Mouse (Mus musculus) embryonic facial prominence, embryonic 15.5 days (tissue): ENCODE results near the gene Gpr15. TPM values are rescaled to one million over a fixed set of nuclear protein-coding genes. Genes with fewer than 3 reads are reported as not detected.
A peak's percentile ranks its signal among the peaks of the same experiment; 100 is the strongest.

Experiments
- ATAC-seq: fragments of 200-750 bp; cut with Nextera tagmentation; 2 replicates; pipeline ENCODE4 v1.8.0; 2017; ENCODE audit warnings: low read depth, moderate TSS enrichment; ENCODE audit not compliant: insufficient number of reproducible peaks, low FRiP score, low TSS enrichment
- H3K27ac ChIP-seq: fragments of 300-500 bp; sonication (generic); replicated peaks from 2 replicates; pipeline ENCODE4 v1.5.1; 2015; ENCODE audit warnings: mild to moderate bottlenecking, inconsistent platforms
- H3K27me3 ChIP-seq: fragments of 300-500 bp; sonication (generic); 2 replicates; pipeline ENCODE4 v1.6.1; 2015; ENCODE audit warnings: inconsistent platforms
- H3K36me3 ChIP-seq: fragments of 300-500 bp; sonication (generic); 2 replicates; pipeline ENCODE4 v1.6.1; 2015; ENCODE audit warnings: mild to moderate bottlenecking, inconsistent platforms
- H3K4me1 ChIP-seq: fragments of 300-500 bp; sonication (generic); 2 replicates; pipeline ENCODE4 v1.6.1; 2015; ENCODE audit warnings: inconsistent platforms
- H3K4me2 ChIP-seq: fragments of 300-500 bp; sonication (generic); replicated peaks from 2 replicates; pipeline ENCODE4 v1.6.1; 2015; ENCODE audit warnings: mild to moderate bottlenecking, inconsistent platforms
- H3K4me3 ChIP-seq: fragments of 300-500 bp; sonication (generic); replicated peaks from 2 replicates; pipeline ENCODE4 v1.5.1; 2015; ENCODE audit warnings: mild to moderate bottlenecking, inconsistent platforms
- H3K9ac ChIP-seq: fragments of 300-500 bp; sonication (generic); 2 replicates; pipeline ENCODE4 v1.6.1; 2015; ENCODE audit warnings: inconsistent platforms
- H3K9me3 ChIP-seq: fragments of 300-500 bp; sonication (generic); replicated peaks from 2 replicates; pipeline ENCODE4 v1.6.1; 2016; ENCODE audit warnings: inconsistent platforms
- WGBS: fragments of 180-500 bp; shearing (Covaris S2); methylation state at CpG from one replicate; pipeline ENCODE4 v1.1.7; 2015; 5-methylcytosine and 5-hydroxymethylcytosine counted together
- polyA plus RNA-seq: library from polyadenylated mRNA; unstranded; fragments of >200 nt; fragmentation: Nextera tagmentation; extraction: Ambion mirVana; gene quantifications from 2 replicates; pipeline ENCODE4 v1.2.1, GENCODE M21; 2015

Gpr15 gene
- polyA plus RNA-seq, 1 experiment from 2014 or later: 0.19 TPM

DNA sequence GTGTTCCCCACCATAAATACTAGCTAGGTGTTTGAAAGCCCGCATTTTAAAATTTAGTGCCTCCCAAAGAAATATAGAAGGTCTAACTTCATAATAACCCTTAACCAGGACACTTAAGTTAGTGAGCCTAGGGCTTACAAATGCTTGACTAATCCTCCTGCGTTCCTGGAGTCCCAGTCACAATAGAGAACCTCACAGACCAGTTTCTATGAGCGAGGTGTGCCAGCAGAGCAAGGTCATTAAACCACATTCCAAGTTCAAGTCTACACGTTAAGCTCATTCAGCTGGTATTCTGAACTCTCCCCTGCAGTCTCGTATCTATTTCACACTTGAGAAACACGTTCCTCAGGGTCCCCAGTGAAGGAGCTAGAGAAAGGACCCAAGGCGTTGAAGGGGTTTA lies 36.0 kb downstream of the Gpr15 start:
- no peaks in the 10 kb centered on the region for H3K27me3 ChIP-seq
- no peak overlapping the region for H3K4me3 ChIP-seq
- peaks cover 15% of the 10 kb centered on the region; the same call in 1 of the 2 replicates for H3K36me3 ChIP-seq
- no peaks in the 10 kb centered on the region for H3K4me1 ChIP-seq
- no peak for ATAC-seq
- no peak overlapping the region for H3K4me2 ChIP-seq
- no peak overlapping the region for H3K9ac ChIP-seq
- no peak overlapping the region for H3K27ac ChIP-seq
- WGBS: 72% methylated on average over 7 of the region's 7 CpGs
- H3K9me3 ChIP-seq: no peaks in the 10 kb centered on the region

GRCm38 (mm10) chr16:58682046-58682445 lies 36.8 kb downstream of the Gpr15 start:
- ATAC-seq: no peak
- Histone ChIP-seq H3K4me1 (no peaks in the 10 kb centered on the region), H3K4me2 (no peak overlapping the region), H3K27me3 (no peaks in the 10 kb centered on the region), H3K9ac (no peak overlapping the region), H3K9me3 (no peaks in the 10 kb centered on the region), H3K36me3 (peaks cover 23% of the 10 kb centered on the region), H3K4me3 (no peak overlapping the region), H3K27ac (no peak overlapping the region)
- 90% methylated on average over 6 of the region's 6 CpGs for WGBS

DNA sequence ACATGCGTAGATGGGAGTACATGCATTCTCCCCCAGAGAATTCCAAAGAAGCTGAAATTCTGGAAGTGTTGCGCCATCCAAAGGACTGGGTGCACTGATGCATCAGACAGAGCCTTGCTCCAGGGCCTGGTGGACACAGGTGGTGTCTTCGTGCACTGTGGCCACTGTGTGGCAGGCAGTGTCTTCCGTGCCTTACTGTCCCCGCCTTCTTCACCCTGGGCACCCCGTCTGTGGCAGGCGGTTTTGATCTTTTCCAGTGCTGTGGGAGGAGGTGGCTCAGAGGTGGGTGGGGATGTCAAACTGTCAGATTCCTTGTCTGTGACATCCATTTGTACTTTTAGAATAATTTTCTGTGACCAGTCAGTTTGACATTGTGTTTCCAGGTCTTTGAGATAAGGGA lies 40.2 kb downstream of the Gpr15 start:
- H3K4me3 ChIP-seq: no peak overlapping the region
- ATAC-seq: no peak
- H3K27me3 ChIP-seq: no peaks in the 10 kb centered on the region
- H3K9ac ChIP-seq: no peak overlapping the region
- H3K4me2 ChIP-seq: no peak overlapping the region
- H3K9me3 ChIP-seq: no peaks in the 10 kb centered on the region
- no peak overlapping the region for H3K27ac ChIP-seq
- 77% methylated on average over 7 of the region's 7 CpGs for WGBS
- no peaks in the 10 kb centered on the region for H3K4me1 ChIP-seq
- H3K36me3 ChIP-seq: peaks cover 50% of the 10 kb centered on the region

- WGBS: 54% methylated on average over 5 of the region's 5 CpGs
- no peaks in the 10 kb centered on the region for H3K27me3 ChIP-seq
- H3K4me3 ChIP-seq: no peak overlapping the region
- ATAC-seq: no peak
- H3K4me1 ChIP-seq: no peaks in the 10 kb centered on the region
- no peak overlapping the region for H3K9ac ChIP-seq
- peaks cover 58% of the 10 kb centered on the region for H3K36me3 ChIP-seq
- H3K9me3 ChIP-seq: no peaks in the 10 kb centered on the region
- no peak overlapping the region for H3K4me2 ChIP-seq
- no peak overlapping the region for H3K27ac ChIP-seq
Measured at GRCm38 (mm10) chr16:58677491-58677890, 41.4 kb downstream of the Gpr15 start.

- H3K27me3 ChIP-seq: no peaks in the 10 kb centered on the region
Measured at GRCm38 (mm10) chr16:58676633-58677032, 42.2 kb downstream of the Gpr15 start.

DNA sequence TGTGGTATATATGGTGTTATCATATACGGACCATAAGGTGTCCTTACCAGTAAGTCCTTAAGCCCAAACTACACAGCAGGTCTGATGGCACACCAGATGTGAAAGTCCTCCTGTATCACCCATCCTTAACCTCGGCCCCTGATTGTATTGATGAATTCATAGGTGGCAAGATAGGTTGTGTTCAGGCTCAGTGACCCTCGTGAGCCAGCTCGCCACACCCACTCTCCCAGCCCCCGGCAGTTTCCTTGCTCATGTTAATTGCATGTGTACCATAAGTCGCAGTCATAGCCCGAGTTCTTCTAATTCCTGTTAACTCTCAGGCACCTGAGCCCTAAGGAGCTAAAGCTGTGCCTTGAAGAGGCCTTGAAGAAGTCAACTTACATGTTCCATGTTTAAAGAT lies 42.7 kb downstream of the Gpr15 start:
- H3K36me3 ChIP-seq: peaks cover 52% of the 10 kb centered on the region
- H3K27me3 ChIP-seq: no peaks in the 10 kb centered on the region
- H3K4me2 ChIP-seq: no peak overlapping the region
- no peak overlapping the region for H3K27ac ChIP-seq
- no peak overlapping the region for H3K4me3 ChIP-seq
- H3K9ac ChIP-seq: no peak overlapping the region
- WGBS: 87% methylated on average over 7 of the region's 7 CpGs
- no peak for ATAC-seq
- peaks cover 5% of the 10 kb centered on the region; the same call in 1 of the 2 replicates for H3K4me1 ChIP-seq
- H3K9me3 ChIP-seq: no peaks in the 10 kb centered on the region

More at GRCm38 (mm10) chr16:58676633-58677032, 42.2 kb downstream of the Gpr15 start:
- H3K4me2 ChIP-seq: no peak overlapping the region
- WGBS: 79% methylated on average over 3 of the region's 3 CpGs
- no peak for ATAC-seq
- H3K27ac ChIP-seq: no peak overlapping the region
- peaks cover under 1% of the 10 kb centered on the region; the same call in 1 of the 2 replicates for H3K4me1 ChIP-seq
- H3K36me3 ChIP-seq: peaks cover 57% of the 10 kb centered on the region
- H3K9ac ChIP-seq: no peak overlapping the region
- no peak overlapping the region for H3K4me3 ChIP-seq
- H3K9me3 ChIP-seq: no peaks in the 10 kb centered on the region

- no peak for ATAC-seq
- Histone ChIP-seq H3K4me2 (no peak overlapping the region), H3K27me3 (no peaks in the 10 kb centered on the region), H3K4me3 (no peak overlapping the region), H3K27ac (no peak overlapping the region), H3K9me3 (no peaks in the 10 kb centered on the region), H3K36me3 (peaks cover 46% of the 10 kb centered on the region), H3K4me1 (peaks cover 6% of the 10 kb centered on the region; the same call in 1 of the 2 replicates), H3K9ac (no peak overlapping the region)
- WGBS: 95% methylated on average over 13 of the region's 13 CpGs
Measured at GRCm38 (mm10) chr16:58675256-58675655, 43.6 kb downstream of the Gpr15 start.

- Histone ChIP-seq H3K4me2 (no peak overlapping the region), H3K27ac (no peak overlapping the region), H3K4me3 (no peak overlapping the region), H3K4me1 (peaks cover 8% of the 10 kb centered on the region; the same call in 1 of the 2 replicates), H3K9me3 (no peaks in the 10 kb centered on the region), H3K9ac (no peak overlapping the region), H3K36me3 (peaks cover 46% of the 10 kb centered on the region), H3K27me3 (no peaks in the 10 kb centered on the region)
- ATAC-seq: no peak
- WGBS: 95% methylated on average over 15 of the region's 15 CpGs
Measured at GRCm38 (mm10) chr16:58673811-58674410, 45.0 kb downstream of the Gpr15 start.

GRCm38 (mm10) chr16:58672396-58672795 lies 46.5 kb downstream of the Gpr15 start:
- Histone ChIP-seq H3K4me2 (no peak overlapping the region), H3K9ac (no peak overlapping the region), H3K9me3 (no peaks in the 10 kb centered on the region), H3K27ac (no peak overlapping the region), H3K27me3 (no peaks in the 10 kb centered on the region), H3K36me3 (peaks cover 38% of the 10 kb centered on the region), H3K4me3 (no peak overlapping the region), H3K4me1 (peaks cover 8% of the 10 kb centered on the region; the same call in 1 of the 2 replicates)
- ATAC-seq: no peak
- 90% methylated on average over 13 of the region's 13 CpGs for WGBS

- Histone ChIP-seq H3K4me3 (peak overlapping the region; percentile 92), H3K36me3 (peaks cover 31% of the 10 kb centered on the region), H3K9ac (no peak overlapping the region), H3K27ac (no peak overlapping the region), H3K4me2 (peak overlapping the region; percentile 80), H3K9me3 (no peaks in the 10 kb centered on the region), H3K4me1 (peaks cover 8% of the 10 kb centered on the region; the same call in 1 of the 2 replicates), H3K27me3 (no peaks in the 10 kb centered on the region)
- ATAC-seq: no peak
- WGBS: 70% methylated on average over 8 of the region's 8 CpGs
Measured at GRCm38 (mm10) chr16:58671212-58671985, 47.5 kb downstream of the Gpr15 start.

GRCm38 (mm10) chr16:58670643-58671042 lies 48.2 kb downstream of the Gpr15 start:
- H3K27me3 ChIP-seq: no peaks in the 10 kb centered on the region
- peak; percentile 35; the same call in 1 of the 2 replicates for ATAC-seq
- peaks cover 8% of the 10 kb centered on the region; the same call in 1 of the 2 replicates for H3K4me1 ChIP-seq
- peaks cover 26% of the 10 kb centered on the region for H3K36me3 ChIP-seq
- no peaks in the 10 kb centered on the region for H3K9me3 ChIP-seq
- H3K27ac ChIP-seq: peak overlapping the region; percentile 85
- peak overlapping the region; percentile 94 for H3K9ac ChIP-seq
- peak overlapping the region; percentile 92 for H3K4me3 ChIP-seq
- H3K4me2 ChIP-seq: peak overlapping the region; percentile 80
- WGBS: 0% methylated on average over 25 of the region's 25 CpGs
